Mouse (Mus musculus): ENCODE results near the gene Znrf3. TPM values are rescaled to one million over a fixed set of nuclear protein-coding genes. Genes with fewer than 3 reads are reported as not detected.

The Znrf3 gene
- polyA plus RNA-seq, 2 experiments = 8.0 to 12.9 TPM

DNA sequence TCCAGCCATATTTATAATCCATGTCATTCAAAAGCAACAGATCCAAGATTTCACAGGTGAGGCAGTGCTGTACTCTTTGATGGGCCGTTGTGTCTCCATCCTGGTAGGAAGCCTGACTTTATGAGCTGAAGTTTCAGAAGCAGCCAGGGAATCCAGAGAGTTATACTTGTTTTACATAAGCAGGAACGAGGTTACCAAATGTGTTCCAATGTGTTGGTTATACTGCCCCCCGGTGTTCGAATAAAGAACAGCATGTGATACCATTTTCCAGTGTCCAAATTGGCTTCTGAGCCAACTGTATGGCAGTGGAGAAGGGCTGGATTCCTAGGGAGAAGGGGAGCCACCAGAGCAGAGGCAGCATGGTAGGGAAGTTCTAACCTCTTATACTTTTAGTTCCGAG, 29.5 kb upstream of the Znrf3 start:
- no peak for TF ChIP-seq POLR2A (IDR thresholded peaks at IDR 0.05; ENCODE audit: borderline replicate concordance, extremely low read depth, insufficient read depth, insufficient read length)
- Histone ChIP-seq H3K9ac (ENCODE audit: low read depth, low read length, severe bottlenecking) (no peak overlapping the region), H3K9me3 (ENCODE audit: control insufficient read depth, low read length) (no peaks in the 10 kb centered on the region), H3K4me2 (replicated peaks; ENCODE audit: low read depth, low read length, severe bottlenecking) (no peak overlapping the region), H3K27ac (replicated peaks; ENCODE audit: low read depth, low read length) (no peak overlapping the region), H3K27me3 (ENCODE audit: control insufficient read depth, insufficient read depth, low read length) (no peaks in the 10 kb centered on the region), H3K4me1 (ENCODE audit: control insufficient read depth, insufficient read depth, low read length) (no peaks in the 10 kb centered on the region), H3K4me3 (replicated peaks; ENCODE audit: low read length) (no peak overlapping the region), H3K36me3 (ENCODE audit: control insufficient read depth, insufficient read depth, low read length) (no peaks in the 10 kb centered on the region)
- peak; percentile 83 for DNase-seq (ENCODE audit: low spot score)
- ATAC-seq (ENCODE audit: low FRiP score, low read depth) = peak; percentile 15; the same call in 1 of the 2 replicates
- WGBS = 11% methylated on average over 5 of the region's 5 CpGs

GRCm38 (mm10) chr11:5470055-5470454, 25.4 kb upstream of the Znrf3 start:
- WGBS = 77% methylated on average over 3 of the region's 3 CpGs
- Histone ChIP-seq H3K4me3 (replicated peaks; ENCODE audit: low read length) (no peak overlapping the region), H3K27ac (replicated peaks; ENCODE audit: low read depth, low read length) (no peak overlapping the region), H3K4me1 (ENCODE audit: control insufficient read depth, insufficient read depth, low read length) (peaks cover 4% of the 10 kb centered on the region), H3K36me3 (ENCODE audit: control insufficient read depth, insufficient read depth, low read length) (no peaks in the 10 kb centered on the region), H3K9ac (ENCODE audit: low read depth, low read length, severe bottlenecking) (no peak overlapping the region), H3K9me3 (ENCODE audit: control insufficient read depth, low read length) (no peaks in the 10 kb centered on the region), H3K27me3 (ENCODE audit: control insufficient read depth, insufficient read depth, low read length) (no peaks in the 10 kb centered on the region), H3K4me2 (replicated peaks; ENCODE audit: low read depth, low read length, severe bottlenecking) (no peak overlapping the region)
- ATAC-seq (ENCODE audit: low FRiP score, low read depth) = no peak
- DNase-seq (ENCODE audit: low spot score) = no peak
- TF ChIP-seq POLR2A (IDR thresholded peaks at IDR 0.05; ENCODE audit: borderline replicate concordance, extremely low read depth, insufficient read depth, insufficient read length) = no peak

DNA sequence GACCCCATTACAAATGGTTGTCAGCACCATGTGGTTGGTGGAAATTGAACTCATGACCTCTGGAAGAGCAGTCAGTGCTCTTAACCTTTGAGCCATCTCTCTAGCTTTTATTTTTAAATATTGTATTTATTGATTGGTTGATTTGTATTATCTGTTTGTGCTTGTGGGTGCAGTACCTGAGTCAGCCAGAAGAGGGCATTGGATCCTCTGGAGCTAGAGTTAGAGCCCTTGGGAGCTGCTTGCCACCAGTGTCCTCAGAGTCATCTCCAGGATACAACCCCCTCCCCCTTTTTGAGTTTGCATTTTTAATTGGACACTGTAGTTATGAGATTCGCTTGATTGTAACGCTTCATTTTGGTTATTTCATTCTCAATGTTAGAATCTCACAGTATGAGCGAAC, 24.4 kb upstream of the Znrf3 start:
- H3K9me3 ChIP-seq (ENCODE audit: control insufficient read depth, low read length) = no peaks in the 10 kb centered on the region
- no peak for DNase-seq (ENCODE audit: low spot score)
- peaks cover 4% of the 10 kb centered on the region for H3K4me1 ChIP-seq (ENCODE audit: control insufficient read depth, insufficient read depth, low read length)
- WGBS = 85% methylated on average over 3 of the region's 3 CpGs
- TF ChIP-seq POLR2A (IDR thresholded peaks at IDR 0.05; ENCODE audit: borderline replicate concordance, extremely low read depth, insufficient read depth, insufficient read length) = no peak
- no peak overlapping the region for H3K4me3 ChIP-seq (replicated peaks; ENCODE audit: low read length)
- H3K27ac ChIP-seq (replicated peaks; ENCODE audit: low read depth, low read length) = no peak overlapping the region
- no peaks in the 10 kb centered on the region for H3K27me3 ChIP-seq (ENCODE audit: control insufficient read depth, insufficient read depth, low read length)
- no peaks in the 10 kb centered on the region for H3K36me3 ChIP-seq (ENCODE audit: control insufficient read depth, insufficient read depth, low read length)
- H3K9ac ChIP-seq (ENCODE audit: low read depth, low read length, severe bottlenecking) = no peak overlapping the region
- no peak for ATAC-seq (ENCODE audit: low FRiP score, low read depth)
- H3K4me2 ChIP-seq (replicated peaks; ENCODE audit: low read depth, low read length, severe bottlenecking) = no peak overlapping the region

DNA sequence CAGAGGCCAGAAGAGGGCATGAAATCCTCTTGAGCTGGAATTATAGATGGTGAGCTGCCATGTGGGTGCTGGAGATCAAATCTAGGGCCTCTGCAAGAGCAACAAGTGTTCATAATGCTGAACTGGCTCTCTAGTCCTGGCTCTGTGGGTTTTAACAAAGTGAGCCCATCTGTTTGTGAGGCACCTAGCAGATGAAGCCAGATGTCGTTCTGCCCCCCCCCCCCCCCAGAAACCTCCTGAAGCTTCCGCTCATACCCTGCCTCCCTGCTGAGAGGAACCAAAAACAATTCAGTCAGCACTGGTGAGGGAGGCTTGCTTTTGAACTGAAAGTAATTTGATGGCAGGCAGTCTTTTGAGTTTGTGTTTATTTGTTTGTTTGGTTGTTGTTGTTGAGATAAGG, 23.8 kb upstream of the Znrf3 start:
- Histone ChIP-seq H3K36me3 (ENCODE audit: control insufficient read depth, insufficient read depth, low read length) (no peaks in the 10 kb centered on the region), H3K4me1 (ENCODE audit: control insufficient read depth, insufficient read depth, low read length) (peaks cover 4% of the 10 kb centered on the region), H3K27me3 (ENCODE audit: control insufficient read depth, insufficient read depth, low read length) (no peaks in the 10 kb centered on the region), H3K9me3 (ENCODE audit: control insufficient read depth, low read length) (no peaks in the 10 kb centered on the region), H3K27ac (replicated peaks; ENCODE audit: low read depth, low read length) (0 out of 2 replicates have a peak overlapping the region, but pooled peaks have one; percentile 28), H3K9ac (ENCODE audit: low read depth, low read length, severe bottlenecking) (no peak overlapping the region), H3K4me2 (replicated peaks; ENCODE audit: low read depth, low read length, severe bottlenecking) (no peak overlapping the region), H3K4me3 (replicated peaks; ENCODE audit: low read length) (no peak overlapping the region)
- ATAC-seq (ENCODE audit: low FRiP score, low read depth) = no peak
- DNase-seq (ENCODE audit: low spot score) = no peak
- no peak for TF ChIP-seq POLR2A (IDR thresholded peaks at IDR 0.05; ENCODE audit: borderline replicate concordance, extremely low read depth, insufficient read depth, insufficient read length)
- 26% methylated on average over 2 of the region's 2 CpGs for WGBS

DNA sequence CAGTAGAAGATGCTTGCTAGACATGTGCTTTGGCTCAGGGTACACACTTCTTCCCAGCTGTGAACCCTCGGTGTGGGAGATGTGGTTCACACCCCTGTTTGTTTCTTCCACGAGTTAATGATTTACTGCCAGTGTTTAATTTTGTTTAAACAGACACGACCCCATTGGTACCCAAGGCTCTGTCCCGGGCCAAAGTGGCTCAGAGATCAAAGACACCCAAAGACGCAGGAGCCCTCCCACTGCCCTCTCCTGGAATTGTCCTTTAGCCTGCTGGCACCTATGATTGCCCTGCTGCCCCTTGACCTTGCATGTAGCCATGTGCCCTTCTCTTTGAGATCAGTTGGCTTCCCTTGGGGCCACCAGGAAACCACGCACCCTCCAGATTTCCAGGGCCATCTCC, 7.3 kb upstream of the Znrf3 start:
- no peak for TF ChIP-seq POLR2A (IDR thresholded peaks at IDR 0.05; ENCODE audit: borderline replicate concordance, extremely low read depth, insufficient read depth, insufficient read length)
- Histone ChIP-seq H3K4me3 (replicated peaks; ENCODE audit: low read length) (no peak overlapping the region), H3K27ac (replicated peaks; ENCODE audit: low read depth, low read length) (no peak overlapping the region), H3K4me1 (ENCODE audit: control insufficient read depth, insufficient read depth, low read length) (no peaks in the 10 kb centered on the region), H3K9me3 (ENCODE audit: control insufficient read depth, low read length) (no peaks in the 10 kb centered on the region), H3K4me2 (replicated peaks; ENCODE audit: low read depth, low read length, severe bottlenecking) (no peak overlapping the region), H3K27me3 (ENCODE audit: control insufficient read depth, insufficient read depth, low read length) (no peaks in the 10 kb centered on the region), H3K36me3 (ENCODE audit: control insufficient read depth, insufficient read depth, low read length) (no peaks in the 10 kb centered on the region), H3K9ac (ENCODE audit: low read depth, low read length, severe bottlenecking) (no peak overlapping the region)
- WGBS = 21% methylated on average over 6 of the region's 6 CpGs
- no peak for ATAC-seq (ENCODE audit: low FRiP score, low read depth)
- no peak for DNase-seq (ENCODE audit: low spot score)

DNA sequence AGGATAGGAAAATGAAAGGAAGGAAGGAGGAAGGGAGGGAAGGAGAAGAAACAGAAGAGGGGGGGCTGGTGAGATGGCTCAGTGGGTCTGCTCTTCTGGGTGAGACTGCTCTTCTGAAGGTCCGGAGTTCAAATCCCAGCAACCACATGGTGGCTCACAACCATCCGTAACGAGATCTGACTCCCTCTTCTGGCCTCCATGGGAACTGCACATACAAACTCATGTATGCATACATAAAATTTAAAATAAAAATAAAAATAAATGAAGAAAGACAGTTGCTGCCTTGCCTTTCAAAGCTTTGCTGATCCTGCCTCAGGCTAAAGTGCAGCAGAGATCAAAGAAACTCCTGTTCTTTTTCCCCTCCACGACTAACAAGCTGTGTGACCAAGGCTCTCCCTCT, 6.7 kb upstream of the Znrf3 start:
- no peak for TF ChIP-seq POLR2A (IDR thresholded peaks at IDR 0.05; ENCODE audit: borderline replicate concordance, extremely low read depth, insufficient read depth, insufficient read length)
- DNase-seq (ENCODE audit: low spot score) (no peak), ATAC-seq (ENCODE audit: low FRiP score, low read depth) (no peak)
- H3K9ac ChIP-seq (ENCODE audit: low read depth, low read length, severe bottlenecking) = no peak overlapping the region
- no peaks in the 10 kb centered on the region for H3K27me3 ChIP-seq (ENCODE audit: control insufficient read depth, insufficient read depth, low read length)
- WGBS = 58% methylated on average over 4 of the region's 4 CpGs
- no peak overlapping the region for H3K4me3 ChIP-seq (replicated peaks; ENCODE audit: low read length)
- no peaks in the 10 kb centered on the region for H3K36me3 ChIP-seq (ENCODE audit: control insufficient read depth, insufficient read depth, low read length)
- H3K4me2 ChIP-seq (replicated peaks; ENCODE audit: low read depth, low read length, severe bottlenecking) = no peak overlapping the region
- H3K9me3 ChIP-seq (ENCODE audit: control insufficient read depth, low read length) = no peaks in the 10 kb centered on the region
- H3K4me1 ChIP-seq (ENCODE audit: control insufficient read depth, insufficient read depth, low read length) = no peaks in the 10 kb centered on the region
- H3K27ac ChIP-seq (replicated peaks; ENCODE audit: low read depth, low read length) = no peak overlapping the region

All from limb, embryonic 14.5 days (tissue).